Mouse (Mus musculus) forebrain, embryonic 11.5 days (tissue): ENCODE measurements around the gene Gm4881. TPM values are rescaled to one million over a fixed set of nuclear protein-coding genes. Genes with fewer than 3 reads are reported as not detected.
"Not testable (repeated sequence)": the region's sequence is repeated elsewhere in the genome, so short reads cannot be mapped to it uniquely, and the experiment has no call there.

Source experiments
- ATAC-seq: fragments of 200-750 bp; cut with Nextera tagmentation; replicated peaks from 2 replicates; pipeline ENCODE4 v1.8.0; 2017; ENCODE audit warnings: moderate TSS enrichment; ENCODE audit not compliant: low FRiP score
- DNase-seq: peaks from one replicate; pipeline ENCODE4 v3.0.0-alpha.2; 2017; ENCODE audit warnings: low spot score
- H3K27ac ChIP-seq: fragments of 300-500 bp; sonication (generic); 2 replicates; pipeline ENCODE4 v1.5.1; 2014; ENCODE audit warnings: low read depth, low read length
- H3K27me3 ChIP-seq: fragments of 300-500 bp; sonication (generic); 2 replicates; pipeline ENCODE4 v1.6.1; 2014; ENCODE audit warnings: mild to moderate bottlenecking, low read length, mixed read lengths; ENCODE audit not compliant: control insufficient read depth, insufficient read depth
- H3K36me3 ChIP-seq: fragments of 300-500 bp; sonication (generic); 2 replicates; pipeline ENCODE4 v1.6.1; 2014; ENCODE audit warnings: mild to moderate bottlenecking, low read length, moderate library complexity, mixed read lengths; ENCODE audit not compliant: control insufficient read depth, insufficient read depth
- H3K4me1 ChIP-seq: fragments of 300-500 bp; sonication (generic); replicated peaks from 2 replicates; pipeline ENCODE4 v1.6.1; 2014; ENCODE audit warnings: low read length, mixed read lengths; ENCODE audit not compliant: control insufficient read depth, insufficient read depth
- H3K4me2 ChIP-seq: fragments of 300-500 bp; sonication (generic); 2 replicates; pipeline ENCODE4 v1.6.1; 2014; ENCODE audit warnings: low read depth, mild to moderate bottlenecking, low read length, moderate library complexity, mixed read lengths; ENCODE audit not compliant: severe bottlenecking
- H3K4me3 ChIP-seq: fragments of 300-500 bp; sonication (generic); 2 replicates; pipeline ENCODE4 v1.5.1; 2014; ENCODE audit warnings: low read depth, low read length
- H3K9ac ChIP-seq: fragments of 300-500 bp; sonication (generic); 2 replicates; pipeline ENCODE4 v1.6.1; 2014; ENCODE audit warnings: low read length
- H3K9me3 ChIP-seq: fragments of 300-500 bp; sonication (generic); 2 replicates; pipeline ENCODE4 v1.6.1; 2016; ENCODE audit warnings: low read length, mixed read lengths; ENCODE audit not compliant: control insufficient read depth
- WGBS: fragments of 180-500 bp; shearing (Covaris S2); extraction: QIAGEN DNeasy Blood & Tissue Kit; methylation state at CpG from one replicate; pipeline ENCODE4 v1.1.7; 2014; 5-methylcytosine and 5-hydroxymethylcytosine counted together
- polyA plus RNA-seq: library from polyadenylated mRNA; unstranded; fragments of >200 nt; fragmentation: Nextera tagmentation; extraction: Ambion mirVana; gene quantifications from 2 replicates; pipeline ENCODE4 v1.2.1, GENCODE M21; 2014

The Gm4881 gene
- polyA plus RNA-seq, 1 experiment from 2014 or later = 0.55 TPM

- ATAC-seq = no peak
- no peak overlapping the region for H3K9ac ChIP-seq
- 78% methylated on average over 5 of the region's 5 CpGs for WGBS
- H3K27me3 ChIP-seq = no peaks in the 10 kb centered on the region
- H3K9me3 ChIP-seq = no peaks in the 10 kb centered on the region
- peaks cover under 1% of the 10 kb centered on the region; the same call in 1 of the 2 replicates for H3K4me1 ChIP-seq
- DNase-seq = no peak
- no peak overlapping the region for H3K4me3 ChIP-seq
- no peaks in the 10 kb centered on the region; the same call in 1 of the 2 replicates for H3K36me3 ChIP-seq
- no peak overlapping the region for H3K4me2 ChIP-seq
- H3K27ac ChIP-seq = no peak overlapping the region
Observed at GRCm38 (mm10) chr7:24897959-24898358, 46.3 kb downstream of the Gm4881 start.

DNA sequence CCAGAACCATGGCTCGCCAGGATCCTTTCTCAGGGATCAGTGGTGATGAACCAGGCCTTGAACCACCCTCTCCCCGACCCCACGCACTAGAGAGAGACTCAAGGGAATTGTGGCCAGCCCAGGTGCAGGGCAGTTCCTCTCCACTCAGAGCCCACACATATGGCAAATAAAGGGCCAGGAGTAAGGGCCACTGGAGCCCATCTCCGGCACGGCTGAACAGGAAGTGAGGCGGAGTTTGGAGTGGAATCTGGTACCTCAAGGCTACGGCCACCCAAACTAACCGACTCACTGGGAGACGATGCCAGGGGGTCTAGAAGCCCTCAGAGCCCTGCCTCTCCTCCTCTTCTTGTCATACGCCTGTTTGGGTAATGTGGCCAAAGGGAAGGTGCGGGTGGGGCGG is 47.1 kb downstream of the Gm4881 start, which contains the start of gene Cd79a:
Cd79a (plus strand) TSS at position 158 of the 400 bp plus-strand sequence.
- H3K9me3 ChIP-seq = no peaks in the 10 kb centered on the region
- H3K4me1 ChIP-seq = no peaks in the 10 kb centered on the region
- DNase-seq = no peak
- 79% methylated on average over 12 of the region's 12 CpGs for WGBS
- no peaks in the 10 kb centered on the region; the same call in 1 of the 2 replicates for H3K36me3 ChIP-seq
- no peak within 1 kb of the TSS for H3K4me2 ChIP-seq
- H3K27me3 ChIP-seq = no peaks in the 10 kb centered on the region
- H3K27ac ChIP-seq = no peak within 1 kb of the TSS
- H3K4me3 ChIP-seq = no peak within 1 kb of the TSS
- no peak for ATAC-seq
- no peak within 1 kb of the TSS for H3K9ac ChIP-seq

- no peaks in the 10 kb centered on the region for H3K27me3 ChIP-seq
- 88% methylated on average over 8 of the region's 8 CpGs for WGBS
- no peak overlapping the region for H3K4me2 ChIP-seq
- DNase-seq = no peak
- no peaks in the 10 kb centered on the region for H3K4me1 ChIP-seq
- no peak overlapping the region for H3K4me3 ChIP-seq
- H3K27ac ChIP-seq = no peak overlapping the region
- ATAC-seq = no peak
- H3K9me3 ChIP-seq = no peaks in the 10 kb centered on the region
- no peak overlapping the region for H3K9ac ChIP-seq
- H3K36me3 ChIP-seq = no peaks in the 10 kb centered on the region; the same call in 1 of the 2 replicates
Observed at GRCm38 (mm10) chr7:24896269-24896668, 48.0 kb downstream of the Gm4881 start.

DNA sequence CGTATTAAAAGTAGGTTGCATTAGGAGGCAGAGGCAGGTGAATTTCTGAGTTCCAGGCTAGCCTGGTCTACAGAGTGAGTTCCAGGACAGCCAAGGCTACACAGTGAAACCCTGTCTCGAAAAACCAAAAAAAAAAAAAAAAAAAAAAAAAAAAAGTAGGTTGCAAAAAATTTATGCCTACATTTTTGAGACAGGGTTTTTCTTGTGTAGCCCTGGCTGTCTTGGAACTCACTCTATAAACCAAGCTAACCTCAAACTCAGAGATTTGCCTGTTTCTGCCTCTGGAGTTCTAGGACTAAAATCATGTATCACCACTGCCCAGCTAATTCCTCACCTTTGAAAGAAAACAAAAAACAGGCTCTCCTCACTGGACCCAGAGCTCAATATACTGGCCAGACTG is 48.5 kb downstream of the Gm4881 start:
- H3K27ac ChIP-seq, DNase-seq, H3K4me1 ChIP-seq, ATAC-seq, H3K36me3 ChIP-seq, H3K4me3 ChIP-seq, H3K4me2 ChIP-seq, H3K9ac ChIP-seq, H3K27me3 ChIP-seq, H3K9me3 ChIP-seq: not testable (repeated sequence)
- WGBS = 98% methylated on average over 2 of the region's 2 CpGs

DNA sequence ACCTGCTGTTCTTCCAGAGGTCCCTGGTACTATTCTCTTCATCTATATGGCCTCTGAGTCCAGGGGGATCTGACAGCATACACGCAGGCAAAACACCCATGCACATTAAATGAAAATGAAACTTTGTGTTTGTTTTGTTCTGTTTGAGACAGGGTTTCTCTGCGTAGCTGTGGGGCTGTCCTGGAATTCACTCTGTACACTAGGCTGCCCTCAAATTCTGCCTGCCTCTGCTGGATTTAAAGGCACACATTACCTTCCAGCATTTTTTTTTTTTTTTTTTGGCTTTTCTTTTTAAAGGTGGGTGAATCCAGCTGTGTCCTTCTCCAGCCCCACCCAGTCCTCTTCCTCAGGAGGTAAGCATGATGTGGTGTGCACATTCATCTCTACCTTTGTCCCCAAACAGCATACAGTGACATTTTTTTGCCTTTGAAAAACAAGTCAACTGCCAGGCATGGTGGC is 52.1 kb downstream of the Gm4881 start:
- Histone ChIP-seq H3K27ac (no peak overlapping the region), H3K4me1 (peaks cover 3% of the 10 kb centered on the region; the same call in 1 of the 2 replicates), H3K4me2 (no peak overlapping the region), H3K4me3 (no peak overlapping the region), H3K9me3 (no peaks in the 10 kb centered on the region), H3K27me3 (no peaks in the 10 kb centered on the region), H3K9ac (no peak overlapping the region), H3K36me3 (peaks cover 13% of the 10 kb centered on the region; the same call in 1 of the 2 replicates)
- WGBS = 68% methylated on average over 2 of the region's 2 CpGs
- ATAC-seq (no peak), DNase-seq (no peak)

GRCm38 (mm10) chr7:24891241-24892124 is 52.8 kb downstream of the Gm4881 start:
- no peak for ATAC-seq
- Histone ChIP-seq H3K27ac (no peak overlapping the region), H3K9me3 (no peaks in the 10 kb centered on the region), H3K27me3 (no peaks in the 10 kb centered on the region), H3K4me1 (peaks cover 6% of the 10 kb centered on the region; the same call in 1 of the 2 replicates), H3K36me3 (peaks cover 13% of the 10 kb centered on the region; the same call in 1 of the 2 replicates), H3K9ac (no peak overlapping the region), H3K4me2 (no peak overlapping the region), H3K4me3 (no peak overlapping the region)
- DNase-seq = no peak
- WGBS = 69% methylated on average over 3 of the region's 3 CpGs

- 28% methylated on average over 10 of the region's 10 CpGs for WGBS
- no peak overlapping the region for H3K4me3 ChIP-seq
- H3K27ac ChIP-seq = no peak overlapping the region
- peaks cover 14% of the 10 kb centered on the region for H3K4me1 ChIP-seq
- DNase-seq = peak; percentile 85
- no peak overlapping the region for H3K4me2 ChIP-seq
- no peak overlapping the region for H3K9ac ChIP-seq
- no peaks in the 10 kb centered on the region for H3K27me3 ChIP-seq
- H3K36me3 ChIP-seq = peaks cover 18% of the 10 kb centered on the region; the same call in 1 of the 2 replicates
- no peaks in the 10 kb centered on the region for H3K9me3 ChIP-seq
- peak; percentile 57 for ATAC-seq
Observed at GRCm38 (mm10) chr7:24890281-24891216, 53.7 kb downstream of the Gm4881 start.
